Comparison of ENCODE assay signal across 27 mouse cellular contexts in genomic region chr1:150943601-150944000, GRCm38 (mm10).
"Had no signal": no experiment of that assay in that cellular context is flagged by ENCODE, and none has a peak within 500 bp of the region (broad histone marks: within the 10 kb centered on the region; RNA-seq: fewer than 3 reads in every experiment).

No protein-coding gene starts in this region.

- H3K4me1 ChIP-seq: hindbrain, embryonic 12.5 days; intestine, embryonic 15.5 days; liver, embryonic 13.5 days had no signal

- DNase-seq: gastrocnemius, adult 2 months; gastrocnemius, postnatal 10 days; gastrocnemius, postnatal 25 days; heart, adult 18-20 months; heart, postnatal 10 days; heart, postnatal 4 days; kidney, adult 18-20 months; kidney, adult 8-10 months; kidney, postnatal 10 days; kidney, postnatal 25 days; kidney, postnatal 4 days; liver; liver, embryonic 13.5 days had no signal

- H3K9ac ChIP-seq: heart, embryonic 12.5 days; hindbrain, embryonic 12.5 days; hindbrain, embryonic 14.5 days; intestine, embryonic 15.5 days; limb, embryonic 12.5 days; liver, embryonic 13.5 days had no signal

- H3K4me2 ChIP-seq: heart, embryonic 12.5 days; hindbrain, embryonic 12.5 days; hindbrain, embryonic 14.5 days; intestine, embryonic 15.5 days; limb, embryonic 12.5 days; liver, embryonic 11.5 days; liver, embryonic 13.5 days had no signal

- H3K4me3 ChIP-seq: gastrocnemius, adult 2 months; heart, embryonic 10.5 days; heart, embryonic 12.5 days; hindbrain, embryonic 10.5 days; hindbrain, embryonic 12.5 days; intestine, embryonic 15.5 days; layer of hippocampus, adult 2 months; left cerebral cortex, adult 2 months; limb, embryonic 10.5 days; limb, embryonic 12.5 days; liver, embryonic 13.5 days had no signal

- H3K36me3 ChIP-seq: heart, embryonic 10.5 days; hindbrain, embryonic 10.5 days; hindbrain, embryonic 12.5 days; intestine, embryonic 15.5 days; limb, embryonic 10.5 days; limb, embryonic 12.5 days; liver, embryonic 13.5 days had no signal

- H3K9me3 ChIP-seq: heart, embryonic 10.5 days; heart, embryonic 12.5 days; hindbrain, embryonic 10.5 days; hindbrain, embryonic 12.5 days; intestine, embryonic 15.5 days; limb, embryonic 10.5 days; limb, embryonic 12.5 days; liver, embryonic 13.5 days had no signal

- ATAC-seq: hindbrain, embryonic 16.5 days; inflammation-experienced regulatory T-cells, adult 6 months; intestine, embryonic 15.5 days; intestine, postnatal 0 days had no signal

- H3K27me3 ChIP-seq: heart, embryonic 12.5 days; hindbrain, embryonic 12.5 days; intestine, embryonic 15.5 days; limb, embryonic 12.5 days; liver, embryonic 13.5 days had no signal

- H3K27ac ChIP-seq: gastrocnemius, adult 2 months; heart, embryonic 10.5 days; hindbrain, embryonic 10.5 days; hindbrain, embryonic 12.5 days; hindbrain, embryonic 14.5 days; intestine, embryonic 15.5 days; layer of hippocampus, adult 2 months; left cerebral cortex, adult 2 months; limb, embryonic 10.5 days; limb, embryonic 12.5 days; liver, embryonic 13.5 days had no signal
